Mouse (Mus musculus): ENCODE results near the gene Mylk. TPM values are rescaled to one million over a fixed set of nuclear protein-coding genes. Genes with fewer than 3 reads are reported as not detected.

Mylk gene
- polyA plus RNA-seq, 1 experiment: 233 TPM

DNA sequence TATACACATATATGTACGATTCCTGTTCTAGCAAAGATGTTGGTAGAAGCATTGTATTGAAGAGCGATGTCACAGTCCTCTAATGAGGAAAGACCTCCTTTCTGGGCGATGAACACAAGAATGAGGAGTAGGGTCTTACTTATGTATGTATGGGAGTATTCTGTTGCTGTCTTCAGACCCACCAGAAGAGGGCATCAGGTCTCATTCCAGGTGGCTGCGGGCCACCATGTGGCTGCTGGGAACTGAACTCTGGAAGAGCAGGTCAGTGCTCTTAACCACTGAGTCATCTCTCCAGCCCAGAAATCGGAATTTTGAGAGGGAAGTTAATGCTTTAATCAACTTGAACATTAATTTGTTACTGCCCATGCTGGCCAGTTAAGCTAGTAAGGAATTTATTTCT, 279.3 kb downstream of the Mylk start:
- WGBS: 89% methylated on average over 5 of the region's 5 CpGs
- DNase-seq: no peak
- Histone ChIP-seq H3K4me3 (replicated peaks; ENCODE audit: extremely low read depth, low read depth, low read length) (no peak overlapping the region), H3K4me1 (ENCODE audit: control insufficient read depth, insufficient read depth, low read length) (no peaks in the 10 kb centered on the region)
- TF ChIP-seq POLR2A (IDR thresholded peaks at IDR 0.05; ENCODE audit: borderline replicate concordance, extremely low read depth, low read depth, low read length): no peak
- no peak for TF ChIP-seq CTCF (IDR thresholded peaks at IDR 0.05; ENCODE audit: insufficient read depth, low read length)

DNA sequence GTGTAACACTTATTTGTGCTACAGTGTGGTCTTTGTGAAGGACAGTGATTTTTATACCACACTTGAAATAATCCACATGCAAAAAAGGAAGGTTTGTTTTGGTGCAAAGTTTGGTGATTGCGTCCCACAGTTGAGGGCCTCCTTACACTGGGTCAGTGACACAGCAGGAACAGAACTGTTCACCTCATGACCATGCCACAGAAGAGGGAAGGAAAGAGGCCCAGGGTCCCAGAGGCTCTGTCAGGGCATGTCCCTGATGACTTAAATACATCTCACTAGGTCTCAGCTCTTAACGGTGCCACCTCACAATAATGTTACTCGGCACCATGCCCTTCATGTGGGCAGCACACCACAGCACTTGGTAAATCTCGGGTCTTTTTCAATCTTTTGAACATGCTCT, 280.3 kb downstream of the Mylk start:
- WGBS: 94% methylated on average over 4 of the region's 4 CpGs
- DNase-seq: no peak
- TF ChIP-seq CTCF (IDR thresholded peaks at IDR 0.05; ENCODE audit: insufficient read depth, low read length) (no peak), POLR2A (IDR thresholded peaks at IDR 0.05; ENCODE audit: borderline replicate concordance, extremely low read depth, low read depth, low read length) (no peak)
- H3K4me1 ChIP-seq (ENCODE audit: control insufficient read depth, insufficient read depth, low read length): no peaks in the 10 kb centered on the region
- no peak overlapping the region for H3K4me3 ChIP-seq (replicated peaks; ENCODE audit: extremely low read depth, low read depth, low read length)

DNA sequence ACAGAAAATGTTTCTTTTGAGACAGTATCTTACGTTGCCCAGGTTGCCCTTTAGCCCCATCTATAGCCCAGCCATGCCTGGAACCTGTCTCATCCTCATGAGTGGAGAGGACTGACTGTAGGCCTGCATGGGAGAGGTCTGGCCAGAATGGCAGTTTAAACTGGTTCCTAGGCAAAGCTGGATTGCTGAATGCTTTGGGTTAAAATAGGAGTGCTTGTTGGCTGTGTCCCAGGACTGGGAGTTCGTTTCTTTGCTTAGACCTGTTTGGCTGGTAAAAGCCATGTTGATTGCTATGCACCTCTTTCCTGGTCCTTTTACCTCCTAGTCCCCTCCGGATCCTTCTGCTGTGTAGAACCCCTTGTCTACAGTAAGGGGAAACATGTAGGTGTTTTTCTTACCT, 288.2 kb downstream of the Mylk start:
- DNase-seq: no peak
- 61% methylated on average over 3 of the region's 3 CpGs for WGBS
- Histone ChIP-seq H3K4me3 (replicated peaks; ENCODE audit: extremely low read depth, low read depth, low read length) (no peak overlapping the region), H3K4me1 (ENCODE audit: control insufficient read depth, insufficient read depth, low read length) (no peaks in the 10 kb centered on the region)
- TF ChIP-seq POLR2A (IDR thresholded peaks at IDR 0.05; ENCODE audit: borderline replicate concordance, extremely low read depth, low read depth, low read length) (no peak), CTCF (IDR thresholded peaks at IDR 0.05; ENCODE audit: insufficient read depth, low read length) (no peak)

DNA sequence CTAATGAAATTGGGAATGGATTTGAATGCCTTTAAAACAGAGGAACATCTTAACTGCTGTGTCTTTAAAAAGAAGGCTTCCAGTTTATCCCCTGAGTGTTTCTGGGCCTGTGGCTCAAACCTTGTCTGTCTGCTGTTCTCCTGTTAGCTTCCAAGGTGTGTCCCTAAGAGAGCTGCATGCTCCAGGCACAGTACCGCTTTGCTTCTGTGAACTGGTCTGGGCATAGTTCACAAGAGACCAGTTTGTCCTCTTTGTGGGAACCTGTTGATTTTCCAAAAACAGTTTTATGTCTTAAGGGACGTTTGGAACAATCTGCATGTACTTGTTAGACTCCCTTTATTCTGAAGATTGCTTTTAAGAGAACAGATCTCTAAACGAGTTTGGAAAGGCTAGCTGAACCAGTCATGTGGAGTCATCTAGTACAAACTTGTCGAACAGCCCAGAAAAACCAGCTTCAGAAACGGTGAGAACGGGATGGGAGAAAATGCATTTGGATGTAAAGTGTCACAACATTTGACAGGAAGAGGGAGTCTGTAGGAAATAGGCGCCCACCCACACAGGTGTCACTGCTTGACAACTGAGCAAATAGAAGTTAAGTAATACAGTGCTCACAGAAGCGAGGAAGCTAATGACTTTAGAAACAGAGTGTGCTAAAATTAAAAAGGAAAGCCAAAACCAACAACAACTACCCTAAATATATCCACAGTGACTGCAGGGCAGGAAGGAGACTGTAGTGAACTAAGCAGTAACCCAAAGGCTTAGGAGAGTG, 289.0 kb downstream of the Mylk start:
- TF ChIP-seq POLR2A (IDR thresholded peaks at IDR 0.05; ENCODE audit: borderline replicate concordance, extremely low read depth, low read depth, low read length) (no peak), CTCF (IDR thresholded peaks at IDR 0.05; ENCODE audit: insufficient read depth, low read length) (no peak)
- no peaks in the 10 kb centered on the region for H3K4me1 ChIP-seq (ENCODE audit: control insufficient read depth, insufficient read depth, low read length)
- WGBS: 46% methylated on average over 8 of the region's 8 CpGs
- H3K4me3 ChIP-seq (replicated peaks; ENCODE audit: extremely low read depth, low read depth, low read length): no peak overlapping the region
- no peak for DNase-seq

DNA sequence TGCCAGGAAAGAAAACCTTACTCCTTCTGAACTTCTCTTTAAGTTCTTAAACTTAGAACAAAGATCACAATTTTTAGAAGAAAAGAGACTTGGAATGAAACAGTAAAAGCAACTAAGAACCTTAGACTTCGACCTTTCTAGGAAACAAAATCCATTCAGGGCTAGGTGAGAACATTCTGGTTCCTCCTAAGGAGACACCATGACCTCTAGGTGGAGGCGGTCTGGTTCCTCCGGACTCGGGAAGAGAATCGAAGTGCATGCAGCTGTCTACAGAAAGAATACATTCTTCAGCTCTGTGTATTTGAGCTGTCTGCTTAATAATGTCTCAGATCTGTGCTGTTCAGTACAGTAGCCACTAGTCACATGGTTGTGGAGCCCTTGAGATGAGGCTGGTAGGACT, 290.0 kb downstream of the Mylk start:
- no peak for TF ChIP-seq CTCF (IDR thresholded peaks at IDR 0.05; ENCODE audit: insufficient read depth, low read length)
- no peak for TF ChIP-seq POLR2A (IDR thresholded peaks at IDR 0.05; ENCODE audit: borderline replicate concordance, extremely low read depth, low read depth, low read length)
- 78% methylated on average over 5 of the region's 5 CpGs for WGBS
- DNase-seq: no peak
- no peak overlapping the region for H3K4me3 ChIP-seq (replicated peaks; ENCODE audit: extremely low read depth, low read depth, low read length)
- H3K4me1 ChIP-seq (ENCODE audit: control insufficient read depth, insufficient read depth, low read length): no peaks in the 10 kb centered on the region

DNA sequence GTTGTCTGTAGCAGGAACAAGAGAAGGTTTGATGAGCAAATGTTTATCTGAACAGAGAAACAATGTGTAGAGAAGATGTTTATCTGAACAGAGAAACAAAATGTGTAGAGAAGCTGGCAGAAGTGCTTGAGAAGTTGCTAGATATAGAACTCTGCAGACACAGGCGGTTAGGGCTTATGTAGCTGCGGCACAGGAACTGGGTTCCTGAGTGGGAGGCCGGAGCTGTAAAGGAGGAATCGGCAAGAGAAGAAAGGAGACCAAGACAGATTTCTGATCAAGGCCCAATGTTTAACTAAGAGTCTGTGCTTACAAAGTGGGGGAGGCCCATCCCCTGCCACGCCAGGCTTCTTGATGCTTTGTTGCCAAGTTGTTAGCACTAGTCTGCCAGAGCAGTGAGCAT, 291.7 kb downstream of the Mylk start:
- DNase-seq: no peak
- Histone ChIP-seq H3K4me3 (replicated peaks; ENCODE audit: extremely low read depth, low read depth, low read length) (no peak overlapping the region), H3K4me1 (ENCODE audit: control insufficient read depth, insufficient read depth, low read length) (no peaks in the 10 kb centered on the region)
- WGBS: 59% methylated on average over 5 of the region's 5 CpGs
- TF ChIP-seq CTCF (IDR thresholded peaks at IDR 0.05; ENCODE audit: insufficient read depth, low read length): no peak
- no peak for TF ChIP-seq POLR2A (IDR thresholded peaks at IDR 0.05; ENCODE audit: borderline replicate concordance, extremely low read depth, low read depth, low read length)

DNA sequence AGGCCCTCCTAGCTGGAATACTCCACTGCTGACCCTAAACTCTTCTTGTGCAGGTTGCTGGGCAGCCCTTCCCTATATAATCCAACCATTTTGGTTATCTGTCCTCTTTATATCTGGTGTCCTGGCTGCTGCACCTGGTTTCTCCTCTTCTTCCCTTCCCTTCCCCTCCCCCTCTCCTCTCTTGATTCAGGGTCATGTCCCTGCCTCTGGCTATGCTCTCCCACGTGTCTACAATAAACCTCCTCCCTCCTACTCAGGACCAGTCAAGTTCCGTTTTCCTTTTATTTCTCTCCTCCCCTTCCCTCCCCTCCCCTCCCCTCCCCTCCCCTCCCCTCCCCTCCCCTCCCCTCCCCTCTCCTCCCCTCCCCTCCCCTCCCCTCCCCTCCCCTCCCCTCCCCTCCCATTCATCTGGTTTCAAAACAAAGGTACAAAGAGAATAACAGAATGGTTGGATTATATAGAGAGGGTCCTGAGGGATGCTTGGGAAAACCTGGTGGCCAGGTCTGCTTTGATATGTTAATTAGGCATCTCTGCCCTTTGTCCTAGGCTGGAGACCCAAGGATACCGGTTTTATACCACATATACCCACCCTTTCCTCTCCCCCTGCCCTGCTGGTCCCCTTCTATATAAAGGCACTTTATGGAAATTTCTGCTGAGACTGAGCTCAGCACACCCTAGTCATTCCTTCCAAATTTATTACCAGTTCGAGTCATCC, 293.5 kb downstream of the Mylk start:
- Histone ChIP-seq H3K4me3 (replicated peaks; ENCODE audit: extremely low read depth, low read depth, low read length) (no peak overlapping the region), H3K4me1 (ENCODE audit: control insufficient read depth, insufficient read depth, low read length) (no peaks in the 10 kb centered on the region)
- no peak for DNase-seq
- WGBS: 38% methylated on average over 4 of the region's 4 CpGs
- no peak for TF ChIP-seq POLR2A (IDR thresholded peaks at IDR 0.05; ENCODE audit: borderline replicate concordance, extremely low read depth, low read depth, low read length)
- no peak for TF ChIP-seq CTCF (IDR thresholded peaks at IDR 0.05; ENCODE audit: insufficient read depth, low read length)

DNA sequence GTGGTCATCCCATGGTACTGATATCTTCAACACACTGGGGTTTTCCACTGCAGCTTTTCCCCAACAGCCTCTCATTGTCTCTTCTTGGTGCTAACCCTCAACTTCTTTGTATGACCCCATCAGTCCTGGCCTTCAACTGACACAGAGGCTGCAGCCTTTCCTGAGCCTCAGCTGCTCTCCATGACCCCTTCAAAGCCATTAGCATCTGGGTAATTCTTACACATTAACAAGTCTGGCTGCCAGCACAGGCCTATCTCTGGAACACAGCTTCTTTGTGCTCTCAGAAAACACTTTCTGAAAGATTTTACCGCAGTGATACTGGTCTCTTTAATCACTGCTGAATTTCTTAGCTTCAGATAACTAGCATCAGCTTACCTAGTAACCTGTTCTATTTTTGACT, 295.1 kb downstream of the Mylk start:
- TF ChIP-seq CTCF (IDR thresholded peaks at IDR 0.05; ENCODE audit: insufficient read depth, low read length) (no peak), POLR2A (IDR thresholded peaks at IDR 0.05; ENCODE audit: borderline replicate concordance, extremely low read depth, low read depth, low read length) (no peak)
- WGBS: 83% methylated on average over 1 of the region's 1 CpGs
- H3K4me1 ChIP-seq (ENCODE audit: control insufficient read depth, insufficient read depth, low read length): no peaks in the 10 kb centered on the region
- no peak for DNase-seq
- no peak overlapping the region for H3K4me3 ChIP-seq (replicated peaks; ENCODE audit: extremely low read depth, low read depth, low read length)

DNA sequence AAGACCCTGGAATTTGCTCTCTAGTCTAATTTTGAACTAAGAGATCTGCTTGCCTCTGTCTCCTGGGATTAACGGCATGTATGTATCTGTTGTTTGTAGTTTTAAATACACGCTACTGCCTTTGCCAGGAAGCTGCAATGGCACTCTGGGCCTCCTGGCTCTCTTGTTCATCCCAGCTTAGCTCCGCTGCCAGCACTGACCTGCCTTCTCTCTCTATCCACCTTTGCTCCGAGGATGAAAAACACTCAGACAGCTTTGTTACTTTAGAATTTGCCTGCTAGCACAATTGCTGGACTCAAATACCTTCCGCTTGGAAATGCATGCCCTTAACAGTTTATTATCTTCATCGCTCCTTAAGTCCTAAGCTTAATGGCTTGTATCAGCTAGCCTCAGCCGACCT, 296.0 kb downstream of the Mylk start:
- 93% methylated on average over 7 of the region's 7 CpGs for WGBS
- Histone ChIP-seq H3K4me3 (replicated peaks; ENCODE audit: extremely low read depth, low read depth, low read length) (no peak overlapping the region), H3K4me1 (ENCODE audit: control insufficient read depth, insufficient read depth, low read length) (no peaks in the 10 kb centered on the region)
- DNase-seq: no peak
- no peak for TF ChIP-seq CTCF (IDR thresholded peaks at IDR 0.05; ENCODE audit: insufficient read depth, low read length)
- TF ChIP-seq POLR2A (IDR thresholded peaks at IDR 0.05; ENCODE audit: borderline replicate concordance, extremely low read depth, low read depth, low read length): no peak
